Mouse (Mus musculus) spleen, adult 2 months (tissue): ENCODE measurements around the gene St6galnac3.

Experiments
- CTCF ChIP-seq: fragments of 200-500 bp; IDR thresholded peaks from 2 replicates; pipeline ENCODE4 v1.5.1; 2011; ENCODE audit warnings: mild to moderate bottlenecking, inconsistent platforms; ENCODE audit not compliant: insufficient read depth, insufficient read length, insufficient replicate concordance; ENCODE audit errors: extremely low read depth
- POLR2A ChIP-seq: fragments of 200-500 bp; IDR thresholded peaks from 2 replicates; pipeline ENCODE4 v1.6.1; 2011; ENCODE audit warnings: low read depth, low read length, inconsistent platforms

GRCm38 (mm10) chr3:153408361-153408760 lies 316.6 kb downstream of the St6galnac3 start:
- no peak for TF ChIP-seq POLR2A
- TF ChIP-seq CTCF, result no peak
